Mouse (Mus musculus) forebrain, embryonic 11.5 days (tissue): ENCODE data around the gene Gm28897. TPM values are rescaled to one million over a fixed set of nuclear protein-coding genes. Genes with fewer than 3 reads are reported as not detected.
"Not testable (repeated sequence)": the region's sequence is repeated elsewhere in the genome, so short reads cannot be mapped to it uniquely, and the experiment has no call there.

Experiments used
- ATAC-seq: fragments of 200-750 bp; cut with Nextera tagmentation; replicated peaks from 2 replicates; pipeline ENCODE4 v1.8.0; 2017; ENCODE audit warnings: moderate TSS enrichment; ENCODE audit not compliant: low FRiP score
- DNase-seq: peaks from one replicate; pipeline ENCODE4 v3.0.0-alpha.2; 2017; ENCODE audit warnings: low spot score
- H3K27ac ChIP-seq: fragments of 300-500 bp; sonication (generic); 2 replicates; pipeline ENCODE4 v1.5.1; 2014; ENCODE audit warnings: low read depth, low read length
- H3K27me3 ChIP-seq: fragments of 300-500 bp; sonication (generic); 2 replicates; pipeline ENCODE4 v1.6.1; 2014; ENCODE audit warnings: mild to moderate bottlenecking, low read length, mixed read lengths; ENCODE audit not compliant: control insufficient read depth, insufficient read depth
- H3K36me3 ChIP-seq: fragments of 300-500 bp; sonication (generic); 2 replicates; pipeline ENCODE4 v1.6.1; 2014; ENCODE audit warnings: mild to moderate bottlenecking, low read length, moderate library complexity, mixed read lengths; ENCODE audit not compliant: control insufficient read depth, insufficient read depth
- H3K4me1 ChIP-seq: fragments of 300-500 bp; sonication (generic); replicated peaks from 2 replicates; pipeline ENCODE4 v1.6.1; 2014; ENCODE audit warnings: low read length, mixed read lengths; ENCODE audit not compliant: control insufficient read depth, insufficient read depth
- H3K4me2 ChIP-seq: fragments of 300-500 bp; sonication (generic); 2 replicates; pipeline ENCODE4 v1.6.1; 2014; ENCODE audit warnings: low read depth, mild to moderate bottlenecking, low read length, moderate library complexity, mixed read lengths; ENCODE audit not compliant: severe bottlenecking
- H3K4me3 ChIP-seq: fragments of 300-500 bp; sonication (generic); 2 replicates; pipeline ENCODE4 v1.5.1; 2014; ENCODE audit warnings: low read depth, low read length
- H3K9ac ChIP-seq: fragments of 300-500 bp; sonication (generic); 2 replicates; pipeline ENCODE4 v1.6.1; 2014; ENCODE audit warnings: low read length
- H3K9me3 ChIP-seq: fragments of 300-500 bp; sonication (generic); 2 replicates; pipeline ENCODE4 v1.6.1; 2016; ENCODE audit warnings: low read length, mixed read lengths; ENCODE audit not compliant: control insufficient read depth
- WGBS: fragments of 180-500 bp; shearing (Covaris S2); extraction: QIAGEN DNeasy Blood & Tissue Kit; methylation state at CpG from one replicate; pipeline ENCODE4 v1.1.7; 2014; 5-methylcytosine and 5-hydroxymethylcytosine counted together
- polyA plus RNA-seq: library from polyadenylated mRNA; unstranded; fragments of >200 nt; fragmentation: Nextera tagmentation; extraction: Ambion mirVana; gene quantifications from 2 replicates; pipeline ENCODE4 v1.2.1, GENCODE M21; 2014

The Gm28897 gene
- polyA plus RNA-seq = not detected in 2 replicates

GRCm38 (mm10) chrY:80926695-80927094 is at the start of gene Gm28897:
Gm28897 (plus strand) TSS chrY:80926995.
- not testable (repeated sequence) for H3K9ac ChIP-seq, H3K27ac ChIP-seq, H3K4me2 ChIP-seq, H3K36me3 ChIP-seq, H3K4me3 ChIP-seq, H3K9me3 ChIP-seq, ATAC-seq, H3K4me1 ChIP-seq, H3K27me3 ChIP-seq, DNase-seq
- WGBS = no CpG with 5 or more reads among the region's 6 CpGs
